Mouse (Mus musculus) stomach, embryonic 16.5 days (tissue): ENCODE data around the gene Clcn2. TPM values are rescaled to one million over a fixed set of nuclear protein-coding genes. Genes with fewer than 3 reads are reported as not detected.
"Not testable (repeated sequence)": the region's sequence is repeated elsewhere in the genome, so short reads cannot be mapped to it uniquely, and the experiment has no call there.

Experiments used
- ATAC-seq: fragments of 200-750 bp; cut with Nextera tagmentation; 2 replicates; pipeline ENCODE4 v1.8.0; 2017; ENCODE audit warnings: moderate number of reproducible peaks, moderate TSS enrichment; ENCODE audit not compliant: insufficient read depth, low FRiP score
- H3K27ac ChIP-seq: fragments of 300-500 bp; sonication (generic); 2 replicates; pipeline ENCODE4 v1.5.1; 2014; ENCODE audit warnings: low read length
- H3K27me3 ChIP-seq: fragments of 300-500 bp; sonication (generic); 2 replicates; pipeline ENCODE4 v1.6.1; 2014; ENCODE audit warnings: low read length, control low read depth, mixed read lengths; ENCODE audit not compliant: control insufficient read depth, insufficient read depth
- H3K36me3 ChIP-seq: fragments of 300-500 bp; sonication (generic); 2 replicates; pipeline ENCODE4 v1.6.1; 2014; ENCODE audit warnings: low read length; ENCODE audit not compliant: control insufficient read depth, insufficient read depth
- H3K4me1 ChIP-seq: fragments of 300-500 bp; sonication (generic); 2 replicates; pipeline ENCODE4 v1.6.1; 2014; ENCODE audit warnings: low read length, control low read depth, mixed read lengths; ENCODE audit not compliant: control insufficient read depth, insufficient read depth
- H3K4me2 ChIP-seq: fragments of 300-500 bp; sonication (generic); 2 replicates; pipeline ENCODE4 v1.6.1; 2014; ENCODE audit warnings: low read depth, low read length, mixed read lengths
- H3K4me3 ChIP-seq: fragments of 300-500 bp; sonication (generic); replicated peaks from 2 replicates; pipeline ENCODE4 v1.5.1; 2014; ENCODE audit warnings: mild to moderate bottlenecking, low read length
- H3K9ac ChIP-seq: fragments of 300-500 bp; sonication (generic); 2 replicates; pipeline ENCODE4 v1.6.1; 2014; ENCODE audit warnings: low read length
- H3K9me3 ChIP-seq: fragments of 300-500 bp; sonication (generic); replicated peaks from 2 replicates; pipeline ENCODE4 v1.6.1; 2016; ENCODE audit warnings: low read length, control low read depth; ENCODE audit not compliant: control insufficient read depth
- WGBS: fragments of 180-500 bp; shearing (Covaris S2); extraction: QIAGEN DNeasy Blood & Tissue Kit; methylation state at CpG from one replicate; pipeline ENCODE4 v1.1.7; 2014; 5-methylcytosine and 5-hydroxymethylcytosine counted together
- polyA plus RNA-seq: library from polyadenylated mRNA; unstranded; fragments of >200 nt; fragmentation: Nextera tagmentation; extraction: Ambion mirVana; gene quantifications from 2 replicates; pipeline ENCODE4 v1.2.1, GENCODE M21; 2015

The Clcn2 gene
- polyA plus RNA-seq, 1 experiment from 2014 or later = 11.6 TPM

- H3K27me3 ChIP-seq, H3K9me3 ChIP-seq, H3K4me2 ChIP-seq, ATAC-seq, H3K27ac ChIP-seq, H3K4me1 ChIP-seq, H3K36me3 ChIP-seq, H3K9ac ChIP-seq, H3K4me3 ChIP-seq: not testable (repeated sequence)
- WGBS = 100% methylated on average over 3 of the region's 6 CpGs
Observed at GRCm38 (mm10) chr16:20668013-20668412, 49.5 kb downstream of the Clcn2 start, which contains the start of gene Eif4g1. TSS of gene Eif4g1 (plus strand) at chr16:20668313.

DNA sequence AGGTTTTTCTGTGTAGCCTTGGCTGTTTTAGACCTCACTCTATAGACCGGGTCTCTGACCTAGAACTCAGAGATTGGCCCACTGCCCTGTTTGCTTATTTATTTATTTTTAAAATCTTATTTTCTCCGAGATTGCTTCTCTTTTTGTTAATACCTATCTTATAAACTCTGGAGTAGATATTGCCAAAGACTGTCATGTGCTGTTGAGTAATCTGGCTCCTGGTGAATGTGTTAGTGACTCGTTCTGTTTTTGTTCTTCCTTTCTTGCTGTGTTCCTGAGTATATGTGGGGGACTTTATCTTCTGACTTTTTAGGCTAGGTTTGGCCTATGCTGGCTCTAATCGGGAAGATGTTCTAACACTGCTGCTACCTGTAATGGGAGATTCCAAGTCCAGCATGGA is 59.9 kb downstream of the Clcn2 start:
- no peaks in the 10 kb centered on the region for H3K9me3 ChIP-seq
- ATAC-seq = no peak

DNA sequence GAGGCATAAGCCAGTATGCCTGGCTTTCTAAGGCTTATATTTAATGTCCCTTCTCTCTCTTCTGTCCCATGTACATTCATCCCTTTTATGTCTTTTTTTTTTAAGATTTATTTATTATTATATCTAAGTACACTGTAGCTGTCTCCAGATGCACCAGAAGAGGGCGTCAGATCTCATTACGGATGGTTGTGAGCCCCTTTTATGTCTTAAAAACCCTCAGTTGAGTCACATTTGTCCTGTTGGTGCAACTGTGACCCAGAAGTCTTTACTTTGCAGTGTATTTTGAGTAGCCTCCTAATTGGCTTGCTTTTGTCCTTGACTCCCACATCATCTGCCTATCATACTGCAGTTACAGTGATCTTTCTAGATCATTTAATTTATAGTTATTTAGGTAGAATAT is 64.2 kb downstream of the Clcn2 start:
- Histone ChIP-seq H3K4me1 (peaks cover 12% of the 10 kb centered on the region), H3K4me2 (no peak overlapping the region), H3K9ac (no peak overlapping the region), H3K9me3 (no peaks in the 10 kb centered on the region), H3K36me3 (peaks cover 8% of the 10 kb centered on the region), H3K4me3 (no peak overlapping the region), H3K27me3 (no peaks in the 10 kb centered on the region), H3K27ac (no peak overlapping the region)
- ATAC-seq = no peak
- WGBS = 51% methylated on average over 2 of the region's 2 CpGs

More for the DNA sequence above, 59.9 kb downstream of the Clcn2 start:
- no peak overlapping the region for H3K9ac ChIP-seq
- peaks cover 33% of the 10 kb centered on the region for H3K36me3 ChIP-seq
- H3K27me3 ChIP-seq = no peaks in the 10 kb centered on the region
- 95% methylated on average over 4 of the region's 4 CpGs for WGBS
- H3K4me3 ChIP-seq = no peak overlapping the region
- H3K4me2 ChIP-seq = no peak overlapping the region
- H3K4me1 ChIP-seq = peaks cover 6% of the 10 kb centered on the region
- H3K27ac ChIP-seq = no peak overlapping the region

Other genes with a start within 250 kb of the Clcn2 start
- 93.0 and 94.7 TPM in 2 replicates for gene Eif2b5, start 218.9 kb downstream of the Clcn2 start, polyA plus RNA-seq
- 17.4 and 17.6 TPM in 2 replicates for gene Dvl3, start 200.8 kb downstream of the Clcn2 start, polyA plus RNA-seq
- 565 and 588 TPM in 2 replicates for gene Ap2m1, start 182.3 kb downstream of the Clcn2 start, polyA plus RNA-seq
- gene Abcf3, start 169.2 kb downstream of the Clcn2 start, polyA plus RNA-seq = 55.0 and 63.1 TPM in 2 replicates
- 3.8 and 4.2 TPM in 2 replicates for gene Vwa5b2, start 128.3 kb downstream of the Clcn2 start, polyA plus RNA-seq
- 26.0 and 30.7 TPM in 2 replicates for gene Eef1akmt4, start 106.2 kb downstream of the Clcn2 start, polyA plus RNA-seq
- gene Gm49333, start 106.1 kb downstream of the Clcn2 start, polyA plus RNA-seq = 0.14 TPM in 1 of 2 replicates, not detected in the other
- gene Alg3, start 106.0 kb downstream of the Clcn2 start, polyA plus RNA-seq = 34.0 and 38.2 TPM in 2 replicates
- gene Camk2n2, start 96.5 kb downstream of the Clcn2 start, polyA plus RNA-seq = 0.40 and 0.64 TPM in 2 replicates
- 2.4 and 2.6 TPM in 2 replicates for gene Ece2, start 87.9 kb downstream of the Clcn2 start, polyA plus RNA-seq
- 291 and 307 TPM in 2 replicates for gene Psmd2, start 66.1 kb downstream of the Clcn2 start, polyA plus RNA-seq
- 144 and 155 TPM in 2 replicates for gene Eif4g1, start 49.4 kb downstream of the Clcn2 start, polyA plus RNA-seq
- gene Fam131a, start 24.5 kb downstream of the Clcn2 start, polyA plus RNA-seq = 9.7 and 10.3 TPM in 2 replicates
- gene Polr2h, start 81 bp downstream of the Clcn2 start, polyA plus RNA-seq = 75.2 and 84.9 TPM in 2 replicates
- gene Chrd, start 15.4 kb upstream of the Clcn2 start, polyA plus RNA-seq = 5.2 and 5.6 TPM in 2 replicates
- gene Thpo, start 16.8 kb upstream of the Clcn2 start, polyA plus RNA-seq = 1.0 and 1.3 TPM in 2 replicates